Mouse (Mus musculus): ENCODE data around the gene Gm2a. TPM values are rescaled to one million over a fixed set of nuclear protein-coding genes. Genes with fewer than 3 reads are reported as not detected.

Gene Gm2a
- polyA plus RNA-seq, 1 experiment: 2.9 TPM

DNA sequence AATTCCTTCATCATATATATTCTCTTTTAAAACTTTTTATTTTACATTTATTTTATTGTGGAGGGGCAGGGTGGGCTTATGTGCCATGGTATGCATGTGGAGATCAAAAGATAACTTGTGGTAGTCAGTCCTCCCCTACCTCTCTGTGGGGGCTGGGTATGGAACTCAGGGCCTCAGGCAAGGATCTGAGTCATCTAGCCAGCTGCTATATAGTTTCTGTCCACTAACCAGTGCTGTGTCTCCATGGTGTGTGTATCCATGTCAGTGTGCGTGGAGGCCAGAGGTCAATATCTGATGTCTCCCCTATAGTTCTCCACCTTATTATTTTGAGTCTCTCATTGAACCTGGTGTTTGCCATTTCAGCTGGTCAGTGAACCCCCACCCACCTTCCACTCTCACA is 36.5 kb downstream of the Gm2a start:
- H3K79me3 ChIP-seq (ENCODE audit: low read depth): no peaks in the 10 kb centered on the region
- TF ChIP-seq FOSL1 (IDR thresholded peaks at IDR 0.05; ENCODE audit: insufficient read depth, low read length, poor library complexity, severe bottlenecking) (no peak), CTCF (IDR thresholded peaks at IDR 0.05; ENCODE audit: control insufficient read depth, insufficient read depth, insufficient read length) (no peak), MAX (IDR thresholded peaks at IDR 0.05) (no peak), CEBPB (IDR thresholded peaks at IDR 0.05; ENCODE audit: low read depth) (no peak), MYOG (IDR thresholded peaks at IDR 0.05; ENCODE audit: control insufficient read depth, extremely low read depth, insufficient read length) (no peak), MYOD1 (IDR thresholded peaks at IDR 0.05; ENCODE audit: control insufficient read depth, insufficient read length, low read depth) (peak; percentile 68), USF1 (IDR thresholded peaks at IDR 0.05; ENCODE audit: low read depth) (no peak)

DNA sequence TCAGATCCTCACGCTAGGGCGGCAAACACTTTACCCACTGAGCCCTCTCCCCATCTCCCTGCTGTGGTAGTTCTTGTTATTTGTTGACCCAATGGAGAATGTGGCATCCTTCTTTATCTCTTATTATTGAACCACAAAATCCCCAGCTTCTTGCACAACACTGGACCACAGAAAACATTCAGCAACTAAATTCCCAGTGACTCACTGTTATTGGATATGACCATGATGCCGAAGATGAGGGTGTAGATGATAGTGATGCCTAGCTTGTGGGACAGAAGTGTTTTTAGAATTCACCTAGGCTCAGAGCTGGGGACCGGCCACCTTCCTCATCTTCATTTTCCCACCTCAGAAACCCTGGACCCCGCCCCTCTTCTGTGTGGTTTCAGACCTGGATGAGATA is 37.0 kb downstream of the Gm2a start:
- H3ac ChIP-seq (ENCODE audit: control insufficient read depth, insufficient read length, low read depth): no peak overlapping the region
- no peak overlapping the region for H3K4me3 ChIP-seq (ENCODE audit: insufficient read depth, poor library complexity, severe bottlenecking)
- no peaks in the 10 kb centered on the region for H3K27me3 ChIP-seq (ENCODE audit: control insufficient read depth, insufficient read depth, insufficient read length)
- TF ChIP-seq MAX (IDR thresholded peaks at IDR 0.05): no peak
- no peak for TF ChIP-seq USF1 (IDR thresholded peaks at IDR 0.05; ENCODE audit: low read depth)
- TF ChIP-seq CEBPB (IDR thresholded peaks at IDR 0.05; ENCODE audit: low read depth): peak; percentile 100
- peak; percentile 72 for TF ChIP-seq FOSL1 (IDR thresholded peaks at IDR 0.05; ENCODE audit: insufficient read depth, low read length, poor library complexity, severe bottlenecking)
- TF ChIP-seq MYOD1 (IDR thresholded peaks at IDR 0.05; ENCODE audit: control insufficient read depth, insufficient read length, low read depth): peak; percentile 3
- no peaks in the 10 kb centered on the region for H3K36me3 ChIP-seq (ENCODE audit: control insufficient read depth, insufficient read depth)
- H3K79me2 ChIP-seq (ENCODE audit: control insufficient read depth, insufficient read depth): no peaks in the 10 kb centered on the region
- no peaks in the 10 kb centered on the region for H3K79me3 ChIP-seq (ENCODE audit: low read depth)

More for the DNA sequence above, 36.5 kb downstream of the Gm2a start:
- H3K36me3 ChIP-seq (ENCODE audit: control insufficient read depth, insufficient read depth): no peaks in the 10 kb centered on the region
- H3K79me2 ChIP-seq (ENCODE audit: control insufficient read depth, insufficient read depth): no peaks in the 10 kb centered on the region
- H3K27me3 ChIP-seq (ENCODE audit: control insufficient read depth, insufficient read depth, insufficient read length): no peaks in the 10 kb centered on the region
- no peak overlapping the region for H3ac ChIP-seq (ENCODE audit: control insufficient read depth, insufficient read length, low read depth)
- H3K4me3 ChIP-seq (ENCODE audit: insufficient read depth, poor library complexity, severe bottlenecking): no peak overlapping the region

DNA sequence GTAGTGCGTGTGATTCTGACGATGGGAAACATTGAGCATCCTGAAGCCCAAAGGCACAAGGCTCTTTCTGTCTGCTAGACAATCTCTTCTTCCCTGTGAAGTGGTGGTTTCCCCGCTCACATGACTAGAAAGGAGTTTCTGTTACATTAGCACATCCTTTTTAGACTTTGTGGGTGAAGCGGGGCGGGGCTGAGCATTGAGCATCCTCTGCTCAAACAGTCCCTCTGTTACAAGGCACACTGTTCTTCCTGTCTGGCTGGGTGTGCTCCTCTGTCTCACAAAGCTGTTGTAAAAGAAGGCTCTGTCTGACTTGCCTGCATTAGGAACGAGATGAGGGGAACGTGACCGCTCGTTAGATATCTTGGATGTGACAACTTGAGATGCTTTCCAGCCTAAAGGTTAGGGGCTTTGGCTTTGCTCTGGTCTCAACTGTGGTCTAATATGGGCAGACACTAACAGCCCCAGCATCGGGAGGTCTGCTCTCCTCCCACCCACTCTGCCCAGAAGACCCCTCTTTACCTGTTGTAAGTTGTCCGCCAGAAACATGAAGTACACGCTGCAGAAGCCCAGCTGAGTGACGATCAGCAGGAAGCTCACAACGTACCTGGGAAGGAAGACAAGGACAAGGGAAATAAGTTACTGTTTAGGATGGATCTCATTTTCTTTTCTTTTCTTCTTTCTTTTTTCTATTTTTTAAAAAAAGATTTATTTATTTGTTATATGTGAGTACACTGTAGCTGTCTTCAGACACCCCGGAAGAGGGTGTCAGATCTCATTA is 39.0 kb downstream of the Gm2a start:
- Histone ChIP-seq H3K79me3 (ENCODE audit: low read depth) (no peaks in the 10 kb centered on the region), H3K27me3 (ENCODE audit: control insufficient read depth, insufficient read depth, insufficient read length) (no peaks in the 10 kb centered on the region), H3K36me3 (ENCODE audit: control insufficient read depth, insufficient read depth) (no peaks in the 10 kb centered on the region), H3ac (ENCODE audit: control insufficient read depth, insufficient read length, low read depth) (no peak overlapping the region), H3K79me2 (ENCODE audit: control insufficient read depth, insufficient read depth) (no peaks in the 10 kb centered on the region), H3K4me3 (ENCODE audit: insufficient read depth, poor library complexity, severe bottlenecking) (no peak overlapping the region)
- TF ChIP-seq FOSL1 (IDR thresholded peaks at IDR 0.05; ENCODE audit: insufficient read depth, low read length, poor library complexity, severe bottlenecking): no peak
- no peak for TF ChIP-seq CTCF (IDR thresholded peaks at IDR 0.05; ENCODE audit: control insufficient read depth, insufficient read depth, insufficient read length)
- no peak for TF ChIP-seq CEBPB (IDR thresholded peaks at IDR 0.05; ENCODE audit: low read depth)
- TF ChIP-seq USF1 (IDR thresholded peaks at IDR 0.05; ENCODE audit: low read depth): peak; percentile 56

DNA sequence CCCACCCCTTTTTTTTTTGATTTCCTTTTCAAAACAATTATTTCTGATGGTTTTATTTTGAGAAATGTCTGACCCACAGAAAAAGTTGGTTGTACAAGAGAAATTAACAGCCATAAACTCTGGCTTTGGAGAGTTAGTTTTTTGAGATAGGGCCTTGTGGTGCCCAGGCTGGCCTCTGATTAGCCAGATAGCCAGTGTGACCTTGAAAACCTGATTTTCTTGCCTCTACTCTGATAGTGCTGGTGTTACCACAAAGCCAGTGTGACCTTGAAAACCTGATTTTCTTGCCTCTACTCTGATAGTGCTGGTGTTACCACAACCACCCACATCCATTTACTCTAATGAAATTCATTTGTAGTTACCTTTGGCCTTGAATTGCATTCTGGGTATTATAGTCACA is 39.7 kb downstream of the Gm2a start:
- TF ChIP-seq MYOG (IDR thresholded peaks at IDR 0.05; ENCODE audit: control insufficient read depth, extremely low read depth, insufficient read length) (no peak), CEBPB (IDR thresholded peaks at IDR 0.05; ENCODE audit: low read depth) (no peak), FOSL1 (IDR thresholded peaks at IDR 0.05; ENCODE audit: insufficient read depth, low read length, poor library complexity, severe bottlenecking) (no peak), USF1 (IDR thresholded peaks at IDR 0.05; ENCODE audit: low read depth) (no peak), CTCF (IDR thresholded peaks at IDR 0.05; ENCODE audit: control insufficient read depth, insufficient read depth, insufficient read length) (no peak), MYOD1 (IDR thresholded peaks at IDR 0.05; ENCODE audit: control insufficient read depth, insufficient read length, low read depth) (no peak), MAX (IDR thresholded peaks at IDR 0.05) (no peak)
- Histone ChIP-seq H3K79me3 (ENCODE audit: low read depth) (no peaks in the 10 kb centered on the region), H3ac (ENCODE audit: control insufficient read depth, insufficient read length, low read depth) (no peak overlapping the region), H3K79me2 (ENCODE audit: control insufficient read depth, insufficient read depth) (no peaks in the 10 kb centered on the region), H3K27me3 (ENCODE audit: control insufficient read depth, insufficient read depth, insufficient read length) (no peaks in the 10 kb centered on the region), H3K4me3 (ENCODE audit: insufficient read depth, poor library complexity, severe bottlenecking) (no peak overlapping the region), H3K36me3 (ENCODE audit: control insufficient read depth, insufficient read depth) (no peaks in the 10 kb centered on the region)

DNA sequence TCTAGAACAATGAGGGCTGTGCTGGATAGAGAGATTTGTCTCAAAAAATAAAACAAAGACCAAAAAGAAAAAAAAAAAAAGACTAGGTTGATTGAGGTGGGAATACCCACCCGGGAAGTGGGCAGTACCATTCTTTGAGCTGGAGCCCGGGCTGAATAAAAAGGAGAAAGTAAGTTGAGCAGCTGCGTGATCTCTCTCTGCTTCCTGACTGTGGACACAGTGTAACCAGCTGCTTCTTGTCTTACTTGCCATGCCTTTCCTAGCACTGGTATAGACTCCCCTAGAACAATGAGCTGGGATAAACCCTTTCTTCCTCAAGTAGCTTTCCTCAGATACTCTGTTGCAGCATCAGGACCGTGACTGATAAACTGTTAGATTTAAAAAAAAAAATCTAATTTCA is 43.6 kb downstream of the Gm2a start:
- Histone ChIP-seq H3K4me3 (ENCODE audit: insufficient read depth, poor library complexity, severe bottlenecking) (no peak overlapping the region), H3K79me2 (ENCODE audit: control insufficient read depth, insufficient read depth) (no peaks in the 10 kb centered on the region), H3K36me3 (ENCODE audit: control insufficient read depth, insufficient read depth) (no peaks in the 10 kb centered on the region), H3K27me3 (ENCODE audit: control insufficient read depth, insufficient read depth, insufficient read length) (peaks cover 4% of the 10 kb centered on the region), H3K79me3 (ENCODE audit: low read depth) (no peaks in the 10 kb centered on the region), H3ac (ENCODE audit: control insufficient read depth, insufficient read length, low read depth) (no peak overlapping the region)
- TF ChIP-seq USF1 (IDR thresholded peaks at IDR 0.05; ENCODE audit: low read depth): no peak
- no peak for TF ChIP-seq MYOG (IDR thresholded peaks at IDR 0.05; ENCODE audit: control insufficient read depth, extremely low read depth, insufficient read length)
- no peak for TF ChIP-seq MYOD1 (IDR thresholded peaks at IDR 0.05; ENCODE audit: control insufficient read depth, insufficient read length, low read depth)
- no peak for TF ChIP-seq CEBPB (IDR thresholded peaks at IDR 0.05; ENCODE audit: low read depth)
- TF ChIP-seq FOSL1 (IDR thresholded peaks at IDR 0.05; ENCODE audit: insufficient read depth, low read length, poor library complexity, severe bottlenecking): no peak
- no peak for TF ChIP-seq MAX (IDR thresholded peaks at IDR 0.05)
- TF ChIP-seq CTCF (IDR thresholded peaks at IDR 0.05; ENCODE audit: control insufficient read depth, insufficient read depth, insufficient read length): no peak

DNA sequence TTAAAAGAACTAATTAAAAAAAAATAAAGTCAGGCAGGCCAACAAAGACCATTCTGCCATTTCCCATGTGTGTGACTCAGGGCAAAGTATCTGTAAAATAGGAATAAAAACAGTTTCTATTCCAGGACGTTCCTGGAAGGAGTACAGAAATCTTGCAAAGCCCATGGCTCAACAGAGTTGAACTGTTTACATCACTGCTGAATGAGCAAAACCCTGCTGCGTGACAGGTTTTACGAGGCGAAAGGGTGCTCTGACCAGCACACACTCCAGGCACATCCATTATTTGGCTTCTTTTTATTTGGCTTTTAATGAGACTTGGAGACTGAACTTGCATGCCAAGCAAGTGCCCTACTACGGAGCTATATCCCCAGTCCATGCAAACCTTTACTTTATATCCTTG is 46.1 kb downstream of the Gm2a start:
- no peak overlapping the region for H3ac ChIP-seq (ENCODE audit: control insufficient read depth, insufficient read length, low read depth)
- peaks cover 7% of the 10 kb centered on the region for H3K27me3 ChIP-seq (ENCODE audit: control insufficient read depth, insufficient read depth, insufficient read length)
- no peaks in the 10 kb centered on the region for H3K79me2 ChIP-seq (ENCODE audit: control insufficient read depth, insufficient read depth)
- TF ChIP-seq MYOG (IDR thresholded peaks at IDR 0.05; ENCODE audit: control insufficient read depth, extremely low read depth, insufficient read length) (no peak), CEBPB (IDR thresholded peaks at IDR 0.05; ENCODE audit: low read depth) (no peak), USF1 (IDR thresholded peaks at IDR 0.05; ENCODE audit: low read depth) (no peak), MYOD1 (IDR thresholded peaks at IDR 0.05; ENCODE audit: control insufficient read depth, insufficient read length, low read depth) (no peak), MAX (IDR thresholded peaks at IDR 0.05) (no peak), FOSL1 (IDR thresholded peaks at IDR 0.05; ENCODE audit: insufficient read depth, low read length, poor library complexity, severe bottlenecking) (no peak)
- no peaks in the 10 kb centered on the region for H3K79me3 ChIP-seq (ENCODE audit: low read depth)
- no peak overlapping the region for H3K4me3 ChIP-seq (ENCODE audit: insufficient read depth, poor library complexity, severe bottlenecking)
- H3K36me3 ChIP-seq (ENCODE audit: control insufficient read depth, insufficient read depth): no peaks in the 10 kb centered on the region

Data from C2C12 (cell line).